Mouse (Mus musculus) forebrain, embryonic 12.5 days (tissue): ENCODE results near the gene Pdlim7. TPM values are rescaled to one million over a fixed set of nuclear protein-coding genes. Genes with fewer than 3 reads are reported as not detected.

Experiments
- ATAC-seq: fragments of 200-750 bp; cut with Nextera tagmentation; 2 replicates; pipeline ENCODE4 v1.8.0; 2017; ENCODE audit warnings: moderate TSS enrichment; ENCODE audit not compliant: low FRiP score
- H3K27ac ChIP-seq: fragments of 300-500 bp; sonication (generic); 2 replicates; pipeline ENCODE4 v1.5.1; 2016; ENCODE audit warnings: mild to moderate bottlenecking
- H3K27me3 ChIP-seq: fragments of 300-500 bp; sonication (generic); 2 replicates; pipeline ENCODE4 v1.6.1; 2016; ENCODE audit warnings: mild to moderate bottlenecking
- H3K36me3 ChIP-seq: fragments of 300-500 bp; sonication (generic); replicated peaks from 2 replicates; pipeline ENCODE4 v1.6.1; 2016; ENCODE audit warnings: mild to moderate bottlenecking
- H3K4me1 ChIP-seq: fragments of 300-500 bp; sonication (generic); 2 replicates; pipeline ENCODE4 v1.6.1; 2016
- H3K4me2 ChIP-seq: fragments of 300-500 bp; sonication (generic); 2 replicates; pipeline ENCODE4 v1.6.1; 2016; ENCODE audit warnings: mild to moderate bottlenecking, moderate library complexity
- H3K4me3 ChIP-seq: fragments of 300-500 bp; sonication (generic); replicated peaks from 2 replicates; pipeline ENCODE4 v1.5.1; 2016; ENCODE audit warnings: mild to moderate bottlenecking
- H3K9ac ChIP-seq: fragments of 300-500 bp; sonication (generic); 2 replicates; pipeline ENCODE4 v1.6.1; 2016; ENCODE audit warnings: mild to moderate bottlenecking
- H3K9me3 ChIP-seq: fragments of 300-500 bp; sonication (generic); 2 replicates; pipeline ENCODE4 v1.6.1; 2016
- WGBS: fragments of 180-500 bp; shearing (Covaris S2); methylation state at CpG from one replicate; pipeline ENCODE4 v1.1.7; 2016; 5-methylcytosine and 5-hydroxymethylcytosine counted together
- polyA plus RNA-seq: library from polyadenylated mRNA; unstranded; fragments of >200 nt; fragmentation: Nextera tagmentation; extraction: Ambion mirVana; gene quantifications from 2 replicates; pipeline ENCODE4 v1.2.1, GENCODE M21; 2016

The Pdlim7 gene
- 139 and 147 TPM in 2 replicates for polyA plus RNA-seq

GRCm38 (mm10) chr13:55513111-55513748 lies at the start of gene Pdlim7:
Gene Pdlim7, minus strand, starts transcription at chr13:55513676.
- H3K36me3 ChIP-seq = peaks cover 19% of the 10 kb centered on the region
- peaks cover 10% of the 10 kb centered on the region; the same call in 1 of the 2 replicates for H3K27me3 ChIP-seq
- H3K4me2 ChIP-seq = peak within 1 kb of the TSS; percentile 92
- peak within 1 kb of the TSS; percentile 90 for H3K9ac ChIP-seq
- no peaks in the 10 kb centered on the region for H3K9me3 ChIP-seq
- WGBS = under 1% methylated on average over 55 of the region's 55 CpGs
- ATAC-seq = peak; percentile 86
- peaks cover 34% of the 10 kb centered on the region for H3K4me1 ChIP-seq
- H3K4me3 ChIP-seq = peak within 1 kb of the TSS; percentile 84
- H3K27ac ChIP-seq = peak within 1 kb of the TSS; percentile 65

DNA sequence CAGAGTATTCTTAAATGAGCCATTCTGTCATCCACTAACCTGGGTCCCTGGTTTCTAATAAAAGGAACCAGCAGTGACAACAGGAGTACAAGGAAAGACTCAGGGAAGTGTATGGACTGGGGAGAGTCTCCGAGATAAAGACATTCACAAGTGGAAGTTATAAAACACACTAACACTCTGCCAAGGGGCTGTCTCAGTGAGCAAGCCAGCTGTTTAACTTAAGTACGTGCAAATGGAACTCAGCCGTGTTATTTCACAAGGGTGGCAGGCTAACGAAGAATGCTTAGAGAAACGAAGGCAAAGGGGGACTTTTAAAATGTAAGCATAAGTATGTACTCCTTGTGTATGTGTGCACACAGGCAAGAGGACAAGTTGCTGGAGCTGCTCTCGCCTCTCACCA lies 44.0 kb upstream of the Pdlim7 start:
- no peak overlapping the region for H3K27ac ChIP-seq
- H3K9me3 ChIP-seq = no peaks in the 10 kb centered on the region
- H3K27me3 ChIP-seq = no peaks in the 10 kb centered on the region
- H3K4me3 ChIP-seq = no peak overlapping the region
- H3K4me2 ChIP-seq = no peak overlapping the region
- H3K4me1 ChIP-seq = no peaks in the 10 kb centered on the region
- H3K36me3 ChIP-seq = peaks cover 46% of the 10 kb centered on the region
- no peak for ATAC-seq
- no peak overlapping the region for H3K9ac ChIP-seq
- 91% methylated on average over 6 of the region's 6 CpGs for WGBS

DNA sequence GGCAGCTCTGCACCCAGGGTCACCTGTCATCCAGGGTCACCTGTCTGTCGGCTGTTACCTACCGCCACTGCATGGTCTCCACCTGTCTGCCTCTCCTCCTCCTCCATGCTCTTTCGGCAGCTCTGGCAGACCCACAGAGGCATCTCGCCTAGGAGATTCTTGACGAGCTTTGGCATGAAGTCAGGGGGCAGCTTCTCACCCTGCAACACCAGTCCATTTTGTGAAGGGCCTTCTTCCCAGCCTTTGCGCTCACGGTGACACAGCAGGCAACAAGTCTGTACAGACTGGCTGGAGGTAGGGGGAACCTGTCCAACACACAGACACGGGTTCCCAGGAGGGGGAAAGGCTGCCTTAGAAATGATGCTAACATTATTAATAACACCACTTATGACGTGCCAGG lies 42.4 kb upstream of the Pdlim7 start:
- Histone ChIP-seq H3K4me3 (no peak overlapping the region), H3K36me3 (peaks cover 62% of the 10 kb centered on the region), H3K4me2 (no peak overlapping the region), H3K27ac (no peak overlapping the region), H3K27me3 (no peaks in the 10 kb centered on the region), H3K4me1 (no peaks in the 10 kb centered on the region), H3K9me3 (no peaks in the 10 kb centered on the region), H3K9ac (no peak overlapping the region)
- no peak for ATAC-seq
- 93% methylated on average over 9 of the region's 9 CpGs for WGBS

DNA sequence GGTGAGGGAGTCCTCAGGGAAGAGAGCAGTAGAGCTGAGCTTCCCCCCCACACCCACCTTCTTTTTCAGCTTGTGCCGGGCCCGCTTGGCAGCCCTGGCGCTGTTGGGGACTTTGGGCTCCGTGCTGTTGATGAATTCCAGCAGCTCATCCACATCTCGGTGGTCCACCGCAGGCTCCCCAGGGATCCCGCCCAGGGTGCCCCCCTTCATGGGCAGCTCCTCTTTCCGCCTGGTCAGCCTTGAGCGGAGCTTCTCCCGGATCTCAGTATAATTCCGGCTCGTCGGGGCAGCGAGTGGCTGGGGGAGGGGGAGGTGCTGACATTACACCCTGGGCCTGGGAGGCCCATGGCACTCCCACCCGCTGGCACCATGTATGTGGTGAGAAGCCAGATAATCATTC lies 35.6 kb upstream of the Pdlim7 start:
- Histone ChIP-seq H3K27ac (no peak overlapping the region), H3K9me3 (no peaks in the 10 kb centered on the region), H3K27me3 (no peaks in the 10 kb centered on the region), H3K4me2 (no peak overlapping the region), H3K36me3 (peaks cover 99% of the 10 kb centered on the region), H3K4me1 (no peaks in the 10 kb centered on the region), H3K4me3 (no peak overlapping the region), H3K9ac (no peak overlapping the region)
- no peak for ATAC-seq
- WGBS = 88% methylated on average over 15 of the region's 15 CpGs

- Histone ChIP-seq H3K9me3 (no peaks in the 10 kb centered on the region), H3K27me3 (no peaks in the 10 kb centered on the region), H3K4me2 (no peak overlapping the region), H3K9ac (no peak overlapping the region), H3K4me1 (no peaks in the 10 kb centered on the region), H3K27ac (no peak overlapping the region), H3K4me3 (no peak overlapping the region), H3K36me3 (peaks cover 99% of the 10 kb centered on the region)
- WGBS = 99% methylated on average over 5 of the region's 5 CpGs
- no peak for ATAC-seq
Observed at GRCm38 (mm10) chr13:55548426-55548825, 35.0 kb upstream of the Pdlim7 start.

GRCm38 (mm10) chr13:55547916-55548315 lies 34.4 kb upstream of the Pdlim7 start:
- WGBS = 98% methylated on average over 2 of the region's 2 CpGs

DNA sequence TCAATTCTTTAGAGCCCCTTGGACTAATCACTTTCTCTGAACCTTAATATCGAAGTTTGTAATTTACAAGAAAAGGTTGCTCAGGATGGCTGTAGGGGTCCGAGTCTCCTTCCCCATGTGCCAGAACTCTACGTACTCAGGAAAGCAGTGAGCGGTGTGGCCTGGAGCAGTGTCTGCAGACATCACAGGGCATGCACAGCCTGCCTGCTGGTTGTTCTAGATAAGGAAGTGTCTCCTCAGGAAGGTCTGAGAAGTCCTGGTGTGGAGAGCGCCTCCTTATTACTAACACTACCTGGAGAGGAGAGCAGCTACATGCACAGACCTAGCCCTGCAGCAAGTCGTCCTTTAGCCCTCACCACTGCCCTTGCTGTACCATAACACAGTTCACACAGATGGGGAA lies 31.3 kb upstream of the Pdlim7 start:
- Histone ChIP-seq H3K4me1 (no peaks in the 10 kb centered on the region), H3K4me3 (no peak overlapping the region), H3K36me3 (peaks cover 99% of the 10 kb centered on the region), H3K9ac (no peak overlapping the region), H3K27me3 (no peaks in the 10 kb centered on the region), H3K9me3 (no peaks in the 10 kb centered on the region), H3K4me2 (no peak overlapping the region), H3K27ac (no peak overlapping the region)
- WGBS = 89% methylated on average over 6 of the region's 6 CpGs
- no peak for ATAC-seq

More at GRCm38 (mm10) chr13:55547916-55548315, 34.4 kb upstream of the Pdlim7 start:
- no peak for ATAC-seq
- Histone ChIP-seq H3K4me1 (no peaks in the 10 kb centered on the region), H3K4me2 (no peak overlapping the region), H3K9me3 (no peaks in the 10 kb centered on the region), H3K4me3 (no peak overlapping the region), H3K27ac (no peak overlapping the region), H3K27me3 (no peaks in the 10 kb centered on the region), H3K36me3 (peaks cover 99% of the 10 kb centered on the region), H3K9ac (no peak overlapping the region)

DNA sequence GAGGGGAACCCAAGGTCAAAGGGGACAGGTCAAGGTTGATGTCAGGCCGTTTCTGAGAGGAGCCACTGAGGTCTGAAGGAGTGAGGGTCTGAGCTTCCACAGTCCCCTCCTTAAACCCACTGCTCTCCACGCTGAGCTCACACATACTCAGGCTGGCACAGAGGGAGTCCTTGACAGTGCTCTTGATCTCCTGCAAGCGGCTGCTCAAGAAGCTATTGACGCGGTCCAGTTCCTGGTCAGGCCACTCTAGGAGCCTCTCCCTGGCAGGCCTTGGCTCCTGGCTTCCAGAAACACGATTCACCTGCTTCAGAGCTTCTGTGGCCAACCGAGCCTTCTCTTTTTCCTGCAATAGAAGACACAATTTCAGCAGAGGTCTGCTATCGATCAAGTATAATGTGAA lies 30.0 kb upstream of the Pdlim7 start:
- Histone ChIP-seq H3K4me2 (no peak overlapping the region), H3K9me3 (no peaks in the 10 kb centered on the region), H3K27ac (no peak overlapping the region), H3K9ac (no peak overlapping the region), H3K4me1 (no peaks in the 10 kb centered on the region), H3K4me3 (no peak overlapping the region), H3K27me3 (no peaks in the 10 kb centered on the region), H3K36me3 (peaks cover 99% of the 10 kb centered on the region)
- 95% methylated on average over 8 of the region's 8 CpGs for WGBS
- ATAC-seq = no peak

DNA sequence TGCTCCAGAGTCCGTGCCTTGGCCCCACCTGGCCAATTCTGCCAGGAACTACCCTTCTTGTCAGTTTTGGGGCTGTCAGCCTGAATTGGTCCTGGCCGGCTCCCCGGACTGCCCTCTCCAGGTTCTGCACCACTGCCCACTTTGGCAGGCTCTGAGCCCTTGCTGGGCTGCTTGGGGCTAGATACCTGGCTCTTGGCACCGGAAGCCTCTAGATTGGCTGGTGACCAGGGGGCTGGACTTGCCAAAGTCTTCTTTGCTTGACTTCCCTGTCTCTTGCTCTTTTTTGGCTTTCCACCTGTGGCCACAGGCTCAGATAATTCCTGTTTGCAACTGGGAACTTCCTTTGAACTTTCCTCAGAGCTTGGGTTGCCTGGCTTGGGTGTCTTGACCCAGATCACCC lies 29.4 kb upstream of the Pdlim7 start:
- Histone ChIP-seq H3K9me3 (no peaks in the 10 kb centered on the region), H3K27me3 (no peaks in the 10 kb centered on the region), H3K27ac (no peak overlapping the region), H3K9ac (no peak overlapping the region), H3K4me2 (no peak overlapping the region), H3K4me3 (no peak overlapping the region), H3K4me1 (no peaks in the 10 kb centered on the region), H3K36me3 (peaks cover 99% of the 10 kb centered on the region)
- 99% methylated on average over 4 of the region's 4 CpGs for WGBS
- no peak for ATAC-seq

DNA sequence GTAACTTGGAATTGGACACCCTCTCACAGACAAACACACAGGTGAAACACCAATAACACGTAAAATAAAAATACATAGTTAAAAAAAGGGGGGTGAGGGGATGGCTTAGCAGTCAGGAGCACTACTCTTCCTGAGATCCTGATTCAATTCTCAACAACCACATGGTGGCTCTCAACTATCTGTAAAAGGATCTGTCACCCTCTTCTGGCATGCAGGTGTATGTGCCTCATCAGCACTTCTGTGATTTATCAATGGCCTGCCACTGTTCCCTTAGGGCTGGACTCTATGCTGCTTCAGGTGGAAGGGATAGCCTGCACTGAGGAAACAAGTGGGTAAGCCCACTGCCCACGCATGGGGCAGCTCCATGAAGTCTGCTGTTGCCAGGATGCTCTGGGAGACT lies 27.5 kb upstream of the Pdlim7 start:
- Histone ChIP-seq H3K4me2 (no peak overlapping the region), H3K9me3 (no peaks in the 10 kb centered on the region), H3K27ac (no peak overlapping the region), H3K36me3 (peaks cover 81% of the 10 kb centered on the region), H3K9ac (no peak overlapping the region), H3K4me1 (peaks cover 7% of the 10 kb centered on the region; the same call in 1 of the 2 replicates), H3K27me3 (no peaks in the 10 kb centered on the region), H3K4me3 (no peak overlapping the region)
- ATAC-seq = no peak
- WGBS = 94% methylated on average over 2 of the region's 2 CpGs

DNA sequence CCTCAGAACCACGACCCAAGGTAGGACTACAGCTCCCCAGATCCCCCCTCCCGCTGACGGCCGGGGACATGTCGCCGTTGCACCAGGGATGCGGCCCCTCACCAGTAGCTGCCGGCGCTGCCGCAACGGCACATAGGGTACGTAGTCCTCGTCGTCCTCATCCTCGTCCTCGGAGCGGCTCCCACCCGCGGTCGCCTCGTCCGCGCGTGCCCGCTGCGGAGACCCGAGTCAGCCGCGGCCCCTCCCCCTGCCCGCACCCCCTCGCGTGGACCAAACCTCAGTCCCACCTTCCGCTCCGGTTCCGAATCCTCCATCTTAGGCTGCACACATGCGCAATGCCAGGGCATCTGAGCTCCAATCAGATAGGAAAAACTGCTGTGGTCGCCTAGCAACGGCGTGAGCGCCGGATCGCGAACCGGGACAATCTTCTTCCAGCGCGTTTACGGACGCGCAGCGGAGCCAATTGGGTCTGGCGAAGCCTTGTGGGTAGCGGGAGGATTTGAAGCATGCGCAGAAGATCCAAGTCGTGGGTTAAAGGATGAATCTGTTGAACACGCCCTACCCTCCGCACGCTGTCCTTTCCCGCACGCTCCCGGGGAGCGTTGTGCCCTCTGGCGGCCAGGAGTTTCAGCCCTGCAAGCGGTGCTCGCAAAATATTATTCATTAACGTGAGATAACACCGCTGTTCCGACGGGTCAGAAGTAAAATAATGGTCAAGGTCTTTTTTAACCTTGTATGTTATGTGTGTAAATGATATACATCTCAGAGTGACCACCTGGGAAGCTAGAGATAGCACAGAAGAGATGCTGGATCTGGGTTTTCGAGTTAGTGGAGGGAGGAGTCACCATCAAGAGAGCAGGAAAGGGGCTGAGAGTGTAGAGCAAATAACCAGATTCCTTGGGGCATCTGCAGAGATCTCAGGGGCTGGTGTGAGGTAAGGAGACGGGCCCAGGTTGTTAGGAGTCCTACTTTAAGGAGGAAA lies 23.0 kb upstream of the Pdlim7 start, which contains the start of gene Ddx41:
Gene Ddx41 (minus strand): TSS at position 465 of the 982 bp plus-strand sequence.
- Histone ChIP-seq H3K9ac (peak within 1 kb of the TSS; percentile 80), H3K36me3 (peaks cover 73% of the 10 kb centered on the region), H3K27me3 (no peaks in the 10 kb centered on the region), H3K9me3 (no peaks in the 10 kb centered on the region), H3K27ac (peak within 1 kb of the TSS; percentile 69), H3K4me3 (peak within 1 kb of the TSS; percentile 80), H3K4me1 (peaks cover 19% of the 10 kb centered on the region), H3K4me2 (peak within 1 kb of the TSS; percentile 92)
- ATAC-seq = peak; percentile 96
- WGBS = under 1% methylated on average over 70 of the region's 70 CpGs

DNA sequence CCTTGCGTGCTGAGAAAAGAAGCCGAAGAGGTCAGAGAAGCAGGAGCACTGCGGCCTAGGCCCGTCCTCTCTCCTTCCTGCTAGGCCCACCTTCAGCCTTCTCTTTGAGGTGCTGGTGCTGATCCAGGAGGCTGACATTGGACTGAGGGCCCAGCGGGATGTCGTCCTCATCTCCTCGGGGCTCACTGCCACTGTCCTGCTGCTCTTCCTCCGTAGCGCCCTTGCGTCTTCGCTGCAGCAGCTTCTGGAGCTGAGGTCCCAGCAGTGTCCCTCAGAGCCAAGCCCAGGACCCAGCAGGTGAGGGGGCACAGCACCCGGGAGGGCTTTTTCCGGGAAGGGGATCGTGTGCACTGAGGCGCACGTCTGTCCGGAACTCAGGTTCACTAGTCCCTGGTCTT lies 22.3 kb upstream of the Pdlim7 start:
- H3K4me3 ChIP-seq = peak overlapping the region; percentile 80
- H3K27ac ChIP-seq = peak overlapping the region; percentile 69; the same call in 1 of the 2 replicates
- H3K27me3 ChIP-seq = no peaks in the 10 kb centered on the region
- H3K36me3 ChIP-seq = peaks cover 72% of the 10 kb centered on the region
- peak overlapping the region; percentile 80 for H3K9ac ChIP-seq
- WGBS = 18% methylated on average over 17 of the region's 17 CpGs
- no peaks in the 10 kb centered on the region for H3K9me3 ChIP-seq
- peaks cover 19% of the 10 kb centered on the region for H3K4me1 ChIP-seq
- no peak; the same call in 1 of the 2 replicates for ATAC-seq
- H3K4me2 ChIP-seq = peak overlapping the region; percentile 92
